Mouse (Mus musculus): Measurements from ENCODE around the gene Arl4d. TPM values are rescaled to one million over a fixed set of nuclear protein-coding genes. Genes with fewer than 3 reads are reported as not detected.

Arl4d gene
- polyA plus RNA-seq, 1 experiment from 2014 or later = 36.5 TPM

GRCm38 (mm10) chr11:101661191-101661590 is 4.2 kb upstream of the Arl4d start:
- no peak overlapping the region for H3K9ac ChIP-seq (replicated peaks; ENCODE audit: low read depth, low read length)
- H3K4me1 ChIP-seq (replicated peaks; ENCODE audit: control insufficient read depth, insufficient read depth, low read length) = peaks cover 7% of the 10 kb centered on the region; the same call in 1 of the 2 replicates
- no peak overlapping the region for H3K4me2 ChIP-seq (ENCODE audit: low read length)
- H3K27me3 ChIP-seq (replicated peaks; ENCODE audit: control insufficient read depth, insufficient read depth, low read length) = no peaks in the 10 kb centered on the region
- WGBS = 82% methylated on average over 7 of the region's 7 CpGs
- no peaks in the 10 kb centered on the region for H3K36me3 ChIP-seq (ENCODE audit: control insufficient read depth, insufficient read depth)
- H3K9me3 ChIP-seq (ENCODE audit: control insufficient read depth, low read length) = no peaks in the 10 kb centered on the region
- no peak overlapping the region for H3K27ac ChIP-seq (ENCODE audit: low read length)
- no peak overlapping the region for H3K4me3 ChIP-seq (replicated peaks; ENCODE audit: low read length)
- no peak for ATAC-seq

GRCm38 (mm10) chr11:101661786-101662185 is 3.6 kb upstream of the Arl4d start:
- no peaks in the 10 kb centered on the region for H3K36me3 ChIP-seq (ENCODE audit: control insufficient read depth, insufficient read depth)
- H3K9me3 ChIP-seq (ENCODE audit: control insufficient read depth, low read length) = no peaks in the 10 kb centered on the region
- no peak overlapping the region for H3K4me3 ChIP-seq (replicated peaks; ENCODE audit: low read length)
- peaks cover 11% of the 10 kb centered on the region for H3K4me1 ChIP-seq (replicated peaks; ENCODE audit: control insufficient read depth, insufficient read depth, low read length)
- 71% methylated on average over 5 of the region's 5 CpGs for WGBS
- H3K4me2 ChIP-seq (ENCODE audit: low read length) = no peak overlapping the region
- no peak overlapping the region for H3K9ac ChIP-seq (replicated peaks; ENCODE audit: low read depth, low read length)
- no peak overlapping the region for H3K27ac ChIP-seq (ENCODE audit: low read length)
- ATAC-seq = no peak
- no peaks in the 10 kb centered on the region for H3K27me3 ChIP-seq (replicated peaks; ENCODE audit: control insufficient read depth, insufficient read depth, low read length)

- no peak overlapping the region for H3K4me2 ChIP-seq (ENCODE audit: low read length)
- no peak for ATAC-seq
- H3K4me1 ChIP-seq (replicated peaks; ENCODE audit: control insufficient read depth, insufficient read depth, low read length) = peaks cover 23% of the 10 kb centered on the region
- no peaks in the 10 kb centered on the region for H3K36me3 ChIP-seq (ENCODE audit: control insufficient read depth, insufficient read depth)
- no peak overlapping the region for H3K4me3 ChIP-seq (replicated peaks; ENCODE audit: low read length)
- WGBS = 77% methylated on average over 11 of the region's 11 CpGs
- H3K27ac ChIP-seq (ENCODE audit: low read length) = no peak overlapping the region
- H3K9me3 ChIP-seq (ENCODE audit: control insufficient read depth, low read length) = no peaks in the 10 kb centered on the region
- no peaks in the 10 kb centered on the region for H3K27me3 ChIP-seq (replicated peaks; ENCODE audit: control insufficient read depth, insufficient read depth, low read length)
- no peak overlapping the region for H3K9ac ChIP-seq (replicated peaks; ENCODE audit: low read depth, low read length)
These were observed 1.9 kb upstream of the Arl4d start for GRCm38 (mm10) chr11:101663229-101664027.

- peaks cover 31% of the 10 kb centered on the region for H3K4me1 ChIP-seq (replicated peaks; ENCODE audit: control insufficient read depth, insufficient read depth, low read length)
- H3K4me2 ChIP-seq (ENCODE audit: low read length) = peak overlapping the region; percentile 82
- under 1% methylated on average over 24 of the region's 24 CpGs for WGBS
- no peak for ATAC-seq
- peak overlapping the region; percentile 94 for H3K27ac ChIP-seq (ENCODE audit: low read length)
- H3K9ac ChIP-seq (replicated peaks; ENCODE audit: low read depth, low read length) = peak overlapping the region; percentile 77
- H3K27me3 ChIP-seq (replicated peaks; ENCODE audit: control insufficient read depth, insufficient read depth, low read length) = no peaks in the 10 kb centered on the region
- H3K4me3 ChIP-seq (replicated peaks; ENCODE audit: low read length) = peak overlapping the region; percentile 84
- no peaks in the 10 kb centered on the region for H3K36me3 ChIP-seq (ENCODE audit: control insufficient read depth, insufficient read depth)
- no peaks in the 10 kb centered on the region for H3K9me3 ChIP-seq (ENCODE audit: control insufficient read depth, low read length)
These were observed 273 bp downstream of the Arl4d start for GRCm38 (mm10) chr11:101665636-101665992.

- peak overlapping the region; percentile 38 for H3K27ac ChIP-seq (ENCODE audit: low read length)
- H3K4me3 ChIP-seq (replicated peaks; ENCODE audit: low read length) = peak overlapping the region; percentile 84
- peak overlapping the region; percentile 52 for H3K9ac ChIP-seq (replicated peaks; ENCODE audit: low read depth, low read length)
- H3K27me3 ChIP-seq (replicated peaks; ENCODE audit: control insufficient read depth, insufficient read depth, low read length) = no peaks in the 10 kb centered on the region
- no peaks in the 10 kb centered on the region for H3K9me3 ChIP-seq (ENCODE audit: control insufficient read depth, low read length)
- 70% methylated on average over 28 of the region's 28 CpGs for WGBS
- peaks cover 31% of the 10 kb centered on the region for H3K4me1 ChIP-seq (replicated peaks; ENCODE audit: control insufficient read depth, insufficient read depth, low read length)
- no peak for ATAC-seq
- peak overlapping the region; percentile 82 for H3K4me2 ChIP-seq (ENCODE audit: low read length)
- H3K36me3 ChIP-seq (ENCODE audit: control insufficient read depth, insufficient read depth) = no peaks in the 10 kb centered on the region
These were observed 1.4 kb downstream of the Arl4d start for GRCm38 (mm10) chr11:101666626-101667345.

- Histone ChIP-seq H3K4me2 (ENCODE audit: low read length) (peak overlapping the region; percentile 82), H3K36me3 (ENCODE audit: control insufficient read depth, insufficient read depth) (no peaks in the 10 kb centered on the region), H3K4me1 (replicated peaks; ENCODE audit: control insufficient read depth, insufficient read depth, low read length) (peaks cover 34% of the 10 kb centered on the region), H3K9me3 (ENCODE audit: control insufficient read depth, low read length) (no peaks in the 10 kb centered on the region), H3K27ac (ENCODE audit: low read length) (peak overlapping the region; percentile 67), H3K9ac (replicated peaks; ENCODE audit: low read depth, low read length) (peak overlapping the region; percentile 36), H3K4me3 (replicated peaks; ENCODE audit: low read length) (peak overlapping the region; percentile 84), H3K27me3 (replicated peaks; ENCODE audit: control insufficient read depth, insufficient read depth, low read length) (no peaks in the 10 kb centered on the region)
- ATAC-seq = no peak
- WGBS = 56% methylated on average over 14 of the region's 14 CpGs
These were observed 2.7 kb downstream of the Arl4d start for GRCm38 (mm10) chr11:101667871-101668532.

- Histone ChIP-seq H3K9ac (replicated peaks; ENCODE audit: low read depth, low read length) (peak overlapping the region; percentile 36), H3K4me2 (ENCODE audit: low read length) (peak overlapping the region; percentile 82), H3K9me3 (ENCODE audit: control insufficient read depth, low read length) (no peaks in the 10 kb centered on the region), H3K4me1 (replicated peaks; ENCODE audit: control insufficient read depth, insufficient read depth, low read length) (peaks cover 38% of the 10 kb centered on the region), H3K36me3 (ENCODE audit: control insufficient read depth, insufficient read depth) (no peaks in the 10 kb centered on the region), H3K4me3 (replicated peaks; ENCODE audit: low read length) (peak overlapping the region; percentile 84), H3K27ac (ENCODE audit: low read length) (peak overlapping the region; percentile 67), H3K27me3 (replicated peaks; ENCODE audit: control insufficient read depth, insufficient read depth, low read length) (no peaks in the 10 kb centered on the region)
- no peak for ATAC-seq
- WGBS = 35% methylated on average over 12 of the region's 13 CpGs
These were observed 3.4 kb downstream of the Arl4d start for GRCm38 (mm10) chr11:101668546-101669261.

- no peaks in the 10 kb centered on the region for H3K27me3 ChIP-seq (replicated peaks; ENCODE audit: control insufficient read depth, insufficient read depth, low read length)
- H3K9me3 ChIP-seq (ENCODE audit: control insufficient read depth, low read length) = no peaks in the 10 kb centered on the region
- H3K4me3 ChIP-seq (replicated peaks; ENCODE audit: low read length) = no peak overlapping the region
- WGBS = 97% methylated on average over 1 of the region's 1 CpGs
- H3K9ac ChIP-seq (replicated peaks; ENCODE audit: low read depth, low read length) = no peak overlapping the region
- no peaks in the 10 kb centered on the region for H3K36me3 ChIP-seq (ENCODE audit: control insufficient read depth, insufficient read depth)
- H3K4me2 ChIP-seq (ENCODE audit: low read length) = no peak overlapping the region
- H3K4me1 ChIP-seq (replicated peaks; ENCODE audit: control insufficient read depth, insufficient read depth, low read length) = peaks cover 35% of the 10 kb centered on the region
- ATAC-seq = no peak
- H3K27ac ChIP-seq (ENCODE audit: low read length) = no peak overlapping the region
These were observed 5.0 kb downstream of the Arl4d start for GRCm38 (mm10) chr11:101670334-101670733.

GRCm38 (mm10) chr11:101671255-101671654 is 5.9 kb downstream of the Arl4d start:
- Histone ChIP-seq H3K27ac (ENCODE audit: low read length) (no peak overlapping the region), H3K27me3 (replicated peaks; ENCODE audit: control insufficient read depth, insufficient read depth, low read length) (no peaks in the 10 kb centered on the region), H3K4me1 (replicated peaks; ENCODE audit: control insufficient read depth, insufficient read depth, low read length) (peaks cover 35% of the 10 kb centered on the region), H3K4me2 (ENCODE audit: low read length) (no peak overlapping the region), H3K36me3 (ENCODE audit: control insufficient read depth, insufficient read depth) (no peaks in the 10 kb centered on the region), H3K9me3 (ENCODE audit: control insufficient read depth, low read length) (no peaks in the 10 kb centered on the region), H3K4me3 (replicated peaks; ENCODE audit: low read length) (no peak overlapping the region), H3K9ac (replicated peaks; ENCODE audit: low read depth, low read length) (no peak overlapping the region)
- ATAC-seq = no peak
- WGBS = 89% methylated on average over 4 of the region's 4 CpGs

Measured in forebrain, embryonic 16.5 days (tissue).